8 mouse cellular contexts compared by ENCODE assay signal in the genomic region with DNA sequence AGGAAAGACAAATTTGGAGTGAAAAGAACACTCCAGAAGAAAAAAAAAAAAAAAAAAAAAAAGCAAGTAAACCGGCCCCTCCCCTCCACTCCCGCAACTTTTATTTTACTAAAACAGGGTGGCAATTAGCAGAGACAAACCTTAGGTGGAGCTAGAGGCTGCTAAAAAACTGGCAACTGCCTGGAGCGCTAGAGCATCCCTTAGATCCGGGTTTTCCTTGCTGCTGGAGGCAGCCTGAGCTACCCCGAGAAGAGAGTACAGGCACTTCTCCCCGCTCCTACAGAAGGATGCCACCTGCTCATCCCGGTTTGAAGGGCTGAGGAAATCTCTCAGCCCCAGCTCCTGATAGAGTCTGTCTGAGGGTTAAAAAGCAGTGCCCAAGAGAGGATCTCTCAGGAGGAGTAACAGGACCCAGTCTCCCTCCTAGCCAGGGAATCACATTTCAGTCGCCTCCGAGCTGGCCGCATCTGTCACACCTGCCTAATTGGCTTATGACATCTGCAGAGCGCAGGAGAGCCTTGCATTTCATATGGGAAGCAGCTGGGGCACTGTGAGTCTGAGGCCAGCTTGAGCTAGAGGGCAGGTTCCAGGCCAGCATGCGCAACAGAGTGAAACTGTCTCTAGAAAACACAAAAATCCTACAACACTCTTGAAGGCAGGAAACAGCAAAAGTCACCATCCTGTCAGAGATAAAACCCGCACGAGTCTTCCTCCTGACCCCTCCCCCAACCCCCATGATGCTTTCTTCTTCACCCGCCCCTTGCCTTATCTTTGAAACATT. TPM values are rescaled to one million over a fixed set of nuclear protein-coding genes. Genes with fewer than 3 reads are reported as not detected.
DNase-seq lines count a peak whose midpoint lies in the region; ATAC-seq and TF ChIP-seq lines count a peak whose summit lies in the region.

No protein-coding gene starts in this region.

- H3K4me2 ChIP-seq in stomach, embryonic 14.5 days (replicated peaks; ENCODE audit: low read depth, low read length), result peak overlapping the region; percentile 39

- H3K4me3 ChIP-seq in cerebellum, adult 2 months (replicated peaks; ENCODE audit: insufficient read depth, low read depth, low read length), result peak overlapping the region; percentile 2
- no peak overlapping the region for H3K4me3 ChIP-seq in stomach, embryonic 14.5 days (ENCODE audit: low read depth, low read length)

- WGBS in cerebellum, adult 2 months, result 12% methylated on average over 15 of the region's 15 CpGs
- 7% methylated on average over 15 of the region's 15 CpGs for WGBS in stomach, embryonic 14.5 days

- H3K9ac ChIP-seq in stomach, embryonic 14.5 days (replicated peaks; ENCODE audit: low read depth, low read length), result no peak overlapping the region

- intact Hi-C loops in left cerebral cortex, postnatal 25 days (cut with DNase I), result loop anchor here (1.0 to 5.0 kb wide), 3 partner anchors 107 to 227 kb away; no protein-coding TSS in a partner anchor

- H3K9me3 ChIP-seq in stomach, embryonic 14.5 days (ENCODE audit: control insufficient read depth, low read depth, low read length), result no peaks in the 10 kb centered on the region

- ATAC-seq in inflammation-experienced regulatory T-cells, adult 6 months, result peak; percentile 77
- peak; percentile 66 for ATAC-seq in megakaryocyte-erythroid progenitor cell, adult 5-6 weeks (replicated peaks; ENCODE audit: low FRiP score, low TSS enrichment, poor library complexity, severe bottlenecking)
- peak; percentile 82 for ATAC-seq in stomach, embryonic 14.5 days (ENCODE audit: insufficient number of reproducible peaks, insufficient read depth, low FRiP score, low read depth)

- DNase-seq in cerebellum, adult 2 months, result peak; percentile 45 to 53
- no peak for DNase-seq in cerebellum, adult 11 months
- peak; percentile 23 for DNase-seq in cerebellum, adult 9-11 months
- DNase-seq in frontal cortex, postnatal 10 days (ENCODE audit: low spot score in 2 of 2), result peak; percentile 37 to 52
- DNase-seq in left cerebral cortex, postnatal 25 days (ENCODE audit: low spot score in 2 of 2), result peak; percentile 60 to 82

- H3K4me1 ChIP-seq in cerebellum, adult 2 months (ENCODE audit: control insufficient read depth, insufficient read depth, low read length), result no peaks in the 10 kb centered on the region
- H3K4me1 ChIP-seq in stomach, embryonic 14.5 days (ENCODE audit: control insufficient read depth, insufficient read depth, low read length), result peaks cover 4% of the 10 kb centered on the region; the same call in 1 of the 2 replicates

- H3K36me3 ChIP-seq in stomach, embryonic 14.5 days (ENCODE audit: control insufficient read depth, insufficient read depth, low read length), result no peaks in the 10 kb centered on the region

- H3K27ac ChIP-seq in cerebellum, adult 2 months (ENCODE audit: insufficient read depth, low read length), result no peak overlapping the region
- H3K27ac ChIP-seq in stomach, embryonic 14.5 days (ENCODE audit: low read length), result no peak overlapping the region

- TF ChIP-seq POLR2A in cerebellum, adult 2 months (IDR thresholded peaks at IDR 0.05; ENCODE audit: borderline replicate concordance, insufficient read depth, low read length), result no peak

- no peaks in the 10 kb centered on the region for H3K27me3 ChIP-seq in cerebellum, adult 2 months (ENCODE audit: control insufficient read depth, insufficient read depth, low read length)
- H3K27me3 ChIP-seq in stomach, embryonic 14.5 days (ENCODE audit: control insufficient read depth, insufficient read depth, low read length), result no peaks in the 10 kb centered on the region

- TF ChIP-seq CTCF in cerebellum, adult 2 months (IDR thresholded peaks at IDR 0.05; ENCODE audit: borderline replicate concordance, insufficient read depth, low read depth, low read length), result peak; percentile 52; the same call in 1 of the 2 replicates

RNA-seq across cellular contexts. Expression of a gene that starts 12.4 kb away (rescaled TPM):
- polyA plus RNA-seq in cerebellum, adult 2 months (2012; rRNA removed), result 44.3 and 47.9 TPM in 2 replicates
- 10 to 100 TPM; 13.8 to 21.9 (median 20.6) TPM for polyA plus RNA-seq in inflammation-experienced regulatory T-cells, adult 6 months (2017; shearing (Covaris generic))
- total RNA-seq in left cerebral cortex, postnatal 25 days (2021), result 10 to 100 TPM; 35.7 to 45.1 TPM
- total RNA-seq in megakaryocyte-erythroid progenitor cell, adult 5-6 weeks (2014; fragmentation: Nextera tagmentation), result 17.4 and 20.3 TPM in 2 replicates
- total RNA-seq in megakaryocyte-erythroid progenitor cell, adult 5-6 weeks (2017), result 19.4 and 27.4 TPM in 2 replicates
- 41.5 and 45.1 TPM in 2 replicates for polyA plus RNA-seq in stomach, embryonic 14.5 days (2014; fragmentation: Nextera tagmentation; extraction: Ambion mirVana)

RNA-seq across cellular contexts. Expression of a gene that starts 27.6 kb away (rescaled TPM):
- 14.1 and 15.0 TPM in 2 replicates for polyA plus RNA-seq in cerebellum, adult 2 months (2012; rRNA removed)
- 10 to 100 TPM; 52.3 to 61.9 (median 55.5) TPM for polyA plus RNA-seq in inflammation-experienced regulatory T-cells, adult 6 months (2017; shearing (Covaris generic))
- total RNA-seq in left cerebral cortex, postnatal 25 days (2021), result 10 to 100 TPM; 13.0 to 13.7 TPM
- 9.4 and 19.1 TPM in 2 replicates for total RNA-seq in megakaryocyte-erythroid progenitor cell, adult 5-6 weeks (2014; fragmentation: Nextera tagmentation)
- 20.4 and 38.6 TPM in 2 replicates for total RNA-seq in megakaryocyte-erythroid progenitor cell, adult 5-6 weeks (2017)
- polyA plus RNA-seq in stomach, embryonic 14.5 days (2014; fragmentation: Nextera tagmentation; extraction: Ambion mirVana), result 50.0 and 55.6 TPM in 2 replicates

RNA-seq across cellular contexts. Expression of a gene that starts 37.4 kb away (rescaled TPM):
- polyA plus RNA-seq in cerebellum, adult 2 months (2012; rRNA removed), result 1.2 and 1.3 TPM in 2 replicates
- polyA plus RNA-seq in inflammation-experienced regulatory T-cells, adult 6 months (2017; shearing (Covaris generic)), result under 1 TPM in 1 of 3 experiments, not detected in 2; 0.13 TPM
- 1 to 10 TPM; 2.7 to 3.8 TPM for total RNA-seq in left cerebral cortex, postnatal 25 days (2021)
- 6.9 and 13.4 TPM in 2 replicates for total RNA-seq in megakaryocyte-erythroid progenitor cell, adult 5-6 weeks (2014; fragmentation: Nextera tagmentation)
- 12.9 and 15.0 TPM in 2 replicates for total RNA-seq in megakaryocyte-erythroid progenitor cell, adult 5-6 weeks (2017)
- polyA plus RNA-seq in stomach, embryonic 14.5 days (2014; fragmentation: Nextera tagmentation; extraction: Ambion mirVana), result 3.1 and 3.8 TPM in 2 replicates
